Mouse (Mus musculus) heart, embryonic 15.5 days (tissue): Measurements from ENCODE around the gene Add1. TPM values are rescaled to one million over a fixed set of nuclear protein-coding genes. Genes with fewer than 3 reads are reported as not detected.
A peak's percentile ranks its signal among the peaks of the same experiment; 100 is the strongest.

Source experiments
- ATAC-seq: fragments of 200-750 bp; cut with Nextera tagmentation; replicated peaks from 2 replicates; pipeline ENCODE4 v1.8.0; 2017; ENCODE audit warnings: low read depth, moderate TSS enrichment; ENCODE audit not compliant: insufficient number of reproducible peaks, insufficient read depth, low FRiP score
- H3K27ac ChIP-seq: fragments of 300-500 bp; sonication (generic); 2 replicates; pipeline ENCODE4 v1.5.1; 2015; ENCODE audit warnings: mild to moderate bottlenecking, inconsistent platforms
- H3K27me3 ChIP-seq: fragments of 300-500 bp; sonication (generic); 2 replicates; pipeline ENCODE4 v1.6.1; 2015; ENCODE audit warnings: inconsistent platforms
- H3K36me3 ChIP-seq: fragments of 300-500 bp; sonication (generic); 2 replicates; pipeline ENCODE4 v1.6.1; 2015; ENCODE audit warnings: mild to moderate bottlenecking, inconsistent platforms
- H3K4me1 ChIP-seq: fragments of 300-500 bp; sonication (generic); replicated peaks from 2 replicates; pipeline ENCODE4 v1.6.1; 2015; ENCODE audit warnings: inconsistent platforms
- H3K4me2 ChIP-seq: fragments of 300-500 bp; sonication (generic); 2 replicates; pipeline ENCODE4 v1.6.1; 2015; ENCODE audit warnings: inconsistent platforms, mild to moderate bottlenecking, moderate library complexity
- H3K4me3 ChIP-seq: fragments of 300-500 bp; sonication (generic); 2 replicates; pipeline ENCODE4 v1.5.1; 2015; ENCODE audit warnings: mild to moderate bottlenecking, inconsistent platforms
- H3K9ac ChIP-seq: fragments of 300-500 bp; sonication (generic); 2 replicates; pipeline ENCODE4 v1.6.1; 2015; ENCODE audit warnings: mild to moderate bottlenecking, inconsistent platforms
- H3K9me3 ChIP-seq: fragments of 300-500 bp; sonication (generic); replicated peaks from 2 replicates; pipeline ENCODE4 v1.6.1; 2016; ENCODE audit warnings: inconsistent platforms
- WGBS: fragments of 180-500 bp; shearing (Covaris S2); methylation state at CpG from one replicate; pipeline ENCODE4 v1.1.7; 2015; ENCODE audit warnings: mixed read lengths; 5-methylcytosine and 5-hydroxymethylcytosine counted together
- polyA plus RNA-seq: library from polyadenylated mRNA; unstranded; fragments of >200 nt; fragmentation: Nextera tagmentation; extraction: Ambion mirVana; gene quantifications from 2 replicates; pipeline ENCODE4 v1.2.1, GENCODE M21; 2015

Add1 gene
- polyA plus RNA-seq: 133 and 162 TPM in 2 replicates

GRCm38 (mm10) chr5:34573268-34574221 is at the start of gene Add1:
Gene Add1, plus strand, starts transcription at chr5:34573664.
- Histone ChIP-seq H3K4me3 (peak within 1 kb of the TSS; percentile 92), H3K4me1 (peaks cover 18% of the 10 kb centered on the region), H3K9me3 (no peaks in the 10 kb centered on the region), H3K9ac (peak within 1 kb of the TSS; percentile 98), H3K27ac (peak within 1 kb of the TSS; percentile 96), H3K4me2 (peak within 1 kb of the TSS; percentile 71), H3K27me3 (no peaks in the 10 kb centered on the region), H3K36me3 (no peaks in the 10 kb centered on the region)
- WGBS: under 1% methylated on average over 70 of the region's 84 CpGs
- peak; percentile 100 for ATAC-seq

- Histone ChIP-seq H3K36me3 (no peaks in the 10 kb centered on the region), H3K4me2 (no peak overlapping the region), H3K4me3 (no peak overlapping the region), H3K4me1 (peaks cover 25% of the 10 kb centered on the region), H3K27me3 (no peaks in the 10 kb centered on the region), H3K27ac (no peak overlapping the region), H3K9ac (no peak overlapping the region), H3K9me3 (no peaks in the 10 kb centered on the region)
- no peak for ATAC-seq
- WGBS: 57% methylated on average over 4 of the region's 4 CpGs
These were observed 49.4 kb upstream of the Add1 start for GRCm38 (mm10) chr5:34523958-34524485.

GRCm38 (mm10) chr5:34524511-34524910 is 49.0 kb upstream of the Add1 start:
- no peak for ATAC-seq
- no peaks in the 10 kb centered on the region for H3K27me3 ChIP-seq
- no peak overlapping the region for H3K27ac ChIP-seq
- no peak overlapping the region for H3K4me2 ChIP-seq
- H3K4me3 ChIP-seq: no peak overlapping the region
- no peaks in the 10 kb centered on the region for H3K36me3 ChIP-seq
- no peaks in the 10 kb centered on the region for H3K9me3 ChIP-seq
- peaks cover 25% of the 10 kb centered on the region for H3K4me1 ChIP-seq
- H3K9ac ChIP-seq: no peak overlapping the region

- Histone ChIP-seq H3K4me3 (peak within 1 kb of the TSS; percentile 70), H3K36me3 (no peaks in the 10 kb centered on the region), H3K4me1 (peaks cover 18% of the 10 kb centered on the region), H3K9me3 (no peaks in the 10 kb centered on the region), H3K27me3 (no peaks in the 10 kb centered on the region), H3K4me2 (peak within 1 kb of the TSS; percentile 91), H3K9ac (peak within 1 kb of the TSS; percentile 73), H3K27ac (peak within 1 kb of the TSS; percentile 56)
- 3% methylated on average over 38 of the region's 38 CpGs for WGBS
- peak; percentile 92 for ATAC-seq
These were observed 47.6 kb upstream of the Add1 start, which contains the start of gene Sh3bp2 for GRCm38 (mm10) chr5:34525663-34526476. Gene Sh3bp2, plus strand, starts transcription at chr5:34525838.

GRCm38 (mm10) chr5:34526477-34526775 is 47.0 kb upstream of the Add1 start:
- H3K9me3 ChIP-seq: no peaks in the 10 kb centered on the region
- H3K27me3 ChIP-seq: no peaks in the 10 kb centered on the region
- peaks cover 13% of the 10 kb centered on the region for H3K4me1 ChIP-seq
- H3K27ac ChIP-seq: no peak overlapping the region
- no peaks in the 10 kb centered on the region for H3K36me3 ChIP-seq
- WGBS: 55% methylated on average over 5 of the region's 5 CpGs
- peak overlapping the region; percentile 91 for H3K4me2 ChIP-seq
- ATAC-seq: no peak
- no peak overlapping the region for H3K9ac ChIP-seq
- H3K4me3 ChIP-seq: peak overlapping the region; percentile 70

- no peak for ATAC-seq
- no peaks in the 10 kb centered on the region for H3K9me3 ChIP-seq
- WGBS: 86% methylated on average over 2 of the region's 2 CpGs
- no peaks in the 10 kb centered on the region for H3K36me3 ChIP-seq
- peaks cover 10% of the 10 kb centered on the region for H3K4me1 ChIP-seq
- H3K27me3 ChIP-seq: no peaks in the 10 kb centered on the region
- no peak overlapping the region for H3K4me2 ChIP-seq
- no peak overlapping the region for H3K9ac ChIP-seq
- no peak overlapping the region for H3K27ac ChIP-seq
- H3K4me3 ChIP-seq: no peak overlapping the region
These were observed 46.1 kb upstream of the Add1 start for GRCm38 (mm10) chr5:34527352-34527751.

- no peak overlapping the region for H3K9ac ChIP-seq
- H3K4me3 ChIP-seq: no peak overlapping the region
- WGBS: 72% methylated on average over 5 of the region's 5 CpGs
- no peak for ATAC-seq
- no peak overlapping the region for H3K27ac ChIP-seq
- no peaks in the 10 kb centered on the region for H3K27me3 ChIP-seq
- H3K36me3 ChIP-seq: no peaks in the 10 kb centered on the region
- H3K4me2 ChIP-seq: no peak overlapping the region
- no peaks in the 10 kb centered on the region for H3K9me3 ChIP-seq
- H3K4me1 ChIP-seq: peaks cover 17% of the 10 kb centered on the region
These were observed 44.7 kb upstream of the Add1 start for GRCm38 (mm10) chr5:34528724-34529123.

- H3K27me3 ChIP-seq: no peaks in the 10 kb centered on the region
- no peak for ATAC-seq
- 70% methylated on average over 5 of the region's 5 CpGs for WGBS
- H3K4me3 ChIP-seq: no peak overlapping the region
- H3K4me2 ChIP-seq: no peak overlapping the region
- H3K4me1 ChIP-seq: peaks cover 21% of the 10 kb centered on the region
- H3K36me3 ChIP-seq: no peaks in the 10 kb centered on the region
- H3K9me3 ChIP-seq: no peaks in the 10 kb centered on the region
- no peak overlapping the region for H3K27ac ChIP-seq
- no peak overlapping the region for H3K9ac ChIP-seq
These were observed 43.3 kb upstream of the Add1 start for GRCm38 (mm10) chr5:34530116-34530515.

- Histone ChIP-seq H3K4me2 (no peak overlapping the region), H3K4me1 (peaks cover 21% of the 10 kb centered on the region), H3K27me3 (no peaks in the 10 kb centered on the region), H3K9ac (no peak overlapping the region), H3K9me3 (no peaks in the 10 kb centered on the region), H3K36me3 (no peaks in the 10 kb centered on the region), H3K27ac (no peak overlapping the region), H3K4me3 (no peak overlapping the region)
- no peak for ATAC-seq
- 45% methylated on average over 4 of the region's 4 CpGs for WGBS
These were observed 42.8 kb upstream of the Add1 start for GRCm38 (mm10) chr5:34530687-34531086.

- ATAC-seq: no peak
These were observed 40.4 kb upstream of the Add1 start for GRCm38 (mm10) chr5:34533066-34533465.

GRCm38 (mm10) chr5:34533820-34534219 is 39.6 kb upstream of the Add1 start:
- Histone ChIP-seq H3K4me3 (no peak overlapping the region), H3K27me3 (no peaks in the 10 kb centered on the region), H3K27ac (peak overlapping the region; percentile 45), H3K4me2 (no peak overlapping the region), H3K9me3 (no peaks in the 10 kb centered on the region), H3K36me3 (no peaks in the 10 kb centered on the region), H3K4me1 (peaks cover 23% of the 10 kb centered on the region), H3K9ac (no peak overlapping the region)
- 0 out of 2 replicates have a peak, but pooled peaks have one; percentile 29 for ATAC-seq
- WGBS: 48% methylated on average over 3 of the region's 3 CpGs

More at GRCm38 (mm10) chr5:34533066-34533465, 40.4 kb upstream of the Add1 start:
- Histone ChIP-seq H3K4me2 (no peak overlapping the region), H3K4me1 (peaks cover 18% of the 10 kb centered on the region), H3K27ac (no peak overlapping the region; the same call in 1 of the 2 replicates), H3K9me3 (no peaks in the 10 kb centered on the region), H3K4me3 (no peak overlapping the region), H3K9ac (no peak overlapping the region), H3K27me3 (no peaks in the 10 kb centered on the region), H3K36me3 (no peaks in the 10 kb centered on the region)
- WGBS: 66% methylated on average over 5 of the region's 5 CpGs
